Mouse (Mus musculus) ES-E14 (cell line): ENCODE measurements around the gene Hira. TPM values are rescaled to one million over a fixed set of nuclear protein-coding genes. Genes with fewer than 3 reads are reported as not detected.
A peak's percentile ranks its signal among the peaks of the same experiment; 100 is the strongest.
"Not testable (repeated sequence)": the region's sequence is repeated elsewhere in the genome, so short reads cannot be mapped to it uniquely, and the experiment has no call there.

Experiments used
- DNase-seq: peaks from one replicate; pipeline ENCODE4 v3.0.0-alpha.2; 2013; ENCODE audit warnings: low read depth, low spot score
- H3K27ac ChIP-seq: 2 replicates; pipeline ENCODE4 v1.5.1; 2012; ENCODE audit warnings: low read depth, mild to moderate bottlenecking, low read length, moderate library complexity, mixed read lengths; ENCODE audit not compliant: poor library complexity, insufficient read depth, severe bottlenecking
- H3K36me3 ChIP-seq: 2 replicates; pipeline ENCODE4 v1.6.1; 2012; ENCODE audit warnings: mild to moderate bottlenecking, low read length, moderate library complexity, mixed read lengths; ENCODE audit not compliant: control insufficient read depth, poor library complexity, insufficient read depth, severe bottlenecking
- H3K4me1 ChIP-seq, 2 experiments: fragments of 150-350 bp in 1 of 2; sonication (generic) in 1 of 2; 2 replicates each; pipeline ENCODE4 v1.6.1; 2012; ENCODE audit warnings: low read length in 2 of 2, mild to moderate bottlenecking in 1 of 2, mixed read lengths in 1 of 2; ENCODE audit not compliant: control insufficient read depth in 2 of 2, insufficient read depth in 2 of 2, poor library complexity in 1 of 2
- H3K4me3 ChIP-seq, 2 experiments: fragments of 150-350 bp in 1 of 2; sonication (generic) in 1 of 2; 2 replicates each; pipeline ENCODE4 v1.5.1; 2012; ENCODE audit warnings: low read length in 2 of 2, low read depth in 1 of 2, mild to moderate bottlenecking in 1 of 2, mixed read lengths in 1 of 2; ENCODE audit not compliant: insufficient read depth in 1 of 2, poor library complexity in 1 of 2, severe bottlenecking in 1 of 2
- H3K9ac ChIP-seq: 2 replicates; pipeline ENCODE4 v1.6.1; 2012; ENCODE audit warnings: low read depth, mild to moderate bottlenecking, low read length, mixed read lengths; ENCODE audit not compliant: poor library complexity, insufficient read depth, severe bottlenecking
- H3K9me3 ChIP-seq: fragments of 150-350 bp; sonication (generic); 2 replicates; pipeline ENCODE4 v1.6.1; 2012; ENCODE audit warnings: low read depth, mild to moderate bottlenecking, low read length; ENCODE audit not compliant: control insufficient read depth, insufficient read depth
- CHD2 ChIP-seq: IDR thresholded peaks from 2 replicates; pipeline ENCODE4 v1.6.1; 2014; ENCODE audit warnings: mild to moderate bottlenecking, low read depth, low read length, inconsistent platforms
- HCFC1 ChIP-seq: IDR thresholded peaks from 2 replicates; pipeline ENCODE4 v1.6.1; 2012; ENCODE audit warnings: low read length, inconsistent platforms, borderline replicate concordance; ENCODE audit not compliant: insufficient read depth
- MAFK ChIP-seq: IDR thresholded peaks from 2 replicates; pipeline ENCODE4 v1.6.1; 2014; ENCODE audit warnings: mild to moderate bottlenecking, low read depth, low read length, inconsistent platforms; ENCODE audit not compliant: insufficient read depth
- ZC3H11A ChIP-seq: IDR thresholded peaks from 2 replicates; pipeline ENCODE4 v1.6.1; 2012; ENCODE audit warnings: low read depth, mild to moderate bottlenecking, inconsistent platforms, low read length, borderline replicate concordance
- ZNF384 ChIP-seq: IDR thresholded peaks from 2 replicates; pipeline ENCODE4 v1.6.1; 2012; ENCODE audit warnings: low read depth, low read length, inconsistent platforms
- in situ Hi-C, 2 experiments: fragments of 600-800 bp; cut with MboI; formaldehyde crosslinking; loops; one replicate each; pipeline ENCODE4 v1.15.1; 2025; ENCODE audit warnings: low sequenced_read_pairs in 2 of 2, inconsistent platforms in 1 of 2; ENCODE audit not compliant: unreplicated experiment in 2 of 2
- total RNA-seq: library from RNA; depleted of rRNA; stranded (reverse); fragments of 300-350 nt; gene quantifications from 2 replicates; pipeline ENCODE4 v1.2.3, GENCODE M21; 2012

Hira gene
- total RNA-seq, 1 experiment = 58.2 TPM

- Histone ChIP-seq H3K9me3 (no peaks in the 10 kb centered on the region), H3K9ac (no peak overlapping the region), H3K4me1 (no peaks in the 10 kb centered on the region), H3K36me3 (no peaks in the 10 kb centered on the region), H3K4me3 (no peak overlapping the region), H3K27ac (no peak overlapping the region)
- in situ Hi-C loops = no loop called here
- DNase-seq = peak; percentile 90
- TF ChIP-seq ZC3H11A (peak; percentile 80), ZNF384 (peak; percentile 95), CHD2 (no peak), MAFK (no peak), HCFC1 (peak; percentile 64; the same call in 1 of the 2 replicates)
Observed at GRCm38 (mm10) chr16:18858551-18858950, 18.3 kb upstream of the Hira start.

- H3K9ac ChIP-seq = no peak overlapping the region
Observed at GRCm38 (mm10) chr16:18860186-18860585, 16.7 kb upstream of the Hira start.

GRCm38 (mm10) chr16:18870495-18870894 is 6.3 kb upstream of the Hira start:
- H3K4me3 ChIP-seq, in situ Hi-C loops, H3K27ac ChIP-seq, DNase-seq, H3K4me1 ChIP-seq, H3K9me3 ChIP-seq, H3K9ac ChIP-seq: not testable (repeated sequence)
- peaks cover 16% of the 10 kb centered on the region for H3K36me3 ChIP-seq

More at GRCm38 (mm10) chr16:18860186-18860585, 16.7 kb upstream of the Hira start:
- DNase-seq = no peak
- H3K27ac ChIP-seq = no peak overlapping the region
- H3K36me3 ChIP-seq = no peaks in the 10 kb centered on the region
- TF ChIP-seq MAFK = no peak
- TF ChIP-seq ZC3H11A = no peak
- TF ChIP-seq HCFC1 = no peak
- no peak for TF ChIP-seq CHD2
- TF ChIP-seq ZNF384 = no peak
- H3K4me1 ChIP-seq = no peaks in the 10 kb centered on the region
- no peak overlapping the region for H3K4me3 ChIP-seq
- no peaks in the 10 kb centered on the region for H3K9me3 ChIP-seq
- in situ Hi-C loops = no loop called here

GRCm38 (mm10) chr16:18876091-18876441 is 771 bp upstream of the Hira start:
- in situ Hi-C loops = no loop called here

GRCm38 (mm10) chr16:18877386-18878090 is 701 bp downstream of the Hira start:
- in situ Hi-C loops = no loop called here
- peak overlapping the region; percentile 99 for H3K9ac ChIP-seq
- TF ChIP-seq ZNF384 = no peak
- no peak for TF ChIP-seq ZC3H11A
- 0 out of 2 replicates have a peak, but pooled peaks have one; percentile 41 for TF ChIP-seq HCFC1
- no peaks in the 10 kb centered on the region; a peak in 1 of 4 replicates for H3K4me1 ChIP-seq
- DNase-seq = peak; percentile 44
- peak overlapping the region; percentile 82 to 93 for H3K4me3 ChIP-seq
- peak overlapping the region; percentile 94 for H3K27ac ChIP-seq
- no peaks in the 10 kb centered on the region for H3K9me3 ChIP-seq
- peaks cover 9% of the 10 kb centered on the region for H3K36me3 ChIP-seq

More at GRCm38 (mm10) chr16:18876091-18876441, 771 bp upstream of the Hira start:
- Histone ChIP-seq H3K4me3 (peak overlapping the region; percentile 82 to 93), H3K9ac (peak overlapping the region; percentile 95), H3K27ac (peak overlapping the region; percentile 72), H3K9me3 (no peaks in the 10 kb centered on the region), H3K36me3 (peaks cover 16% of the 10 kb centered on the region), H3K4me1 (no peaks in the 10 kb centered on the region; a peak in 1 of 4 replicates)
- TF ChIP-seq ZNF384 (no peak), MAFK (no peak), CHD2 (no peak), ZC3H11A (no peak), HCFC1 (no peak)
- no peak for DNase-seq
